Mouse (Mus musculus): Measurements from ENCODE around the gene Klhl30. TPM values are rescaled to one million over a fixed set of nuclear protein-coding genes. Genes with fewer than 3 reads are reported as not detected.
A peak's percentile ranks its signal among the peaks of the same experiment; 100 is the strongest.

Klhl30 gene
- polyA plus RNA-seq, 1 experiment from 2014 or later: 0.25 TPM

DNA sequence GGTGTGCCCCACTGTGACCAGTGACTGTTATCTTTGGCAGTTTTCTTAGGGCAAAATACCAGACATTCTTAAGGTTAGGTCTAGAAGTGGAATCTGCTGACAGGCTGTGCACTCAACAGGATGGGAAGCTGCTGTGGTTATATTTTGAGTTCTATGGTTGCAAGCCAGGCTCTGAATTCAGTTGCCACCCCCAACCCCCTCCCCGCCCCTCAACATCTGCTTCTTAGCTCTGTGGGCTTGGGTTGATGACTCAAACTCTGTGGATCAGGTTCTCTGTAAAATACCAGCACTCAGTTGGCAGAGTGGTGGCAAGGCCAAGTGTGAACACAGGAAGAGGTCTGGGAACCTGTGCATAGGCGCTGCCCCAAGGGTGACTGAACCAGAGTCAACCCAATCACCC lies 1.5 kb downstream of the Klhl30 start:
- Histone ChIP-seq H3K27ac (no peak overlapping the region), H3K4me2 (replicated peaks) (no peak overlapping the region), H3K27me3 (ENCODE audit: control insufficient read depth, insufficient read depth, low read length) (no peaks in the 10 kb centered on the region), H3K9me3 (ENCODE audit: control insufficient read depth, low read length) (no peaks in the 10 kb centered on the region), H3K4me1 (replicated peaks; ENCODE audit: control insufficient read depth, insufficient read depth, low read length) (no peaks in the 10 kb centered on the region), H3K4me3 (replicated peaks; ENCODE audit: low read length) (no peak overlapping the region), H3K36me3 (replicated peaks; ENCODE audit: control insufficient read depth, insufficient read depth) (no peaks in the 10 kb centered on the region), H3K9ac (no peak overlapping the region)
- WGBS: 87% methylated on average over 2 of the region's 2 CpGs
- no peak for DNase-seq (ENCODE audit: low spot score)
- ATAC-seq (ENCODE audit: low FRiP score): no peak

DNA sequence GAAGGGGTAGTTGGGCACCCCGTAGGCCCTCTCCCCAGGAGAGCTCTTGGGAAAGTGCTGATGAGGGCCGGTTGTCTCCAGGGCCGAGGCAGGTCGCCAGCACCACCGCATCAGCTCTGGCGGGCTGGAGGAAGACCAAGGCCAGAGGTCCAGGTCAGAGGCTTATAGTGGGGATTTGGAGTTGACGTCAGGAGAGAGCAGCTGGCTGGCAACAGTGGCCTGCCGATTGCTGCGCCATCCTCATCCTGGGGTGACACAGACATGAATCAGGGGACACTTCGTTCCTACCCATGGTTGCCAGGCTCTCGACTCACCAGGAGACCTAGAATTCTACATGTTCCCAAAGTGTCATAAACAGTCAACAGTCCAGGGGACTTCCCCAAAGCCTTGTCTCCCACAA lies 5.3 kb downstream of the Klhl30 start:
- Histone ChIP-seq H3K27me3 (ENCODE audit: control insufficient read depth, insufficient read depth, low read length) (no peaks in the 10 kb centered on the region), H3K9me3 (ENCODE audit: control insufficient read depth, low read length) (no peaks in the 10 kb centered on the region), H3K27ac (no peak overlapping the region), H3K4me2 (replicated peaks) (no peak overlapping the region), H3K4me1 (replicated peaks; ENCODE audit: control insufficient read depth, insufficient read depth, low read length) (no peaks in the 10 kb centered on the region), H3K9ac (no peak overlapping the region), H3K36me3 (replicated peaks; ENCODE audit: control insufficient read depth, insufficient read depth) (no peaks in the 10 kb centered on the region), H3K4me3 (replicated peaks; ENCODE audit: low read length) (no peak overlapping the region)
- WGBS: 84% methylated on average over 11 of the region's 11 CpGs
- ATAC-seq (ENCODE audit: low FRiP score) (no peak), DNase-seq (ENCODE audit: low spot score) (no peak)

DNA sequence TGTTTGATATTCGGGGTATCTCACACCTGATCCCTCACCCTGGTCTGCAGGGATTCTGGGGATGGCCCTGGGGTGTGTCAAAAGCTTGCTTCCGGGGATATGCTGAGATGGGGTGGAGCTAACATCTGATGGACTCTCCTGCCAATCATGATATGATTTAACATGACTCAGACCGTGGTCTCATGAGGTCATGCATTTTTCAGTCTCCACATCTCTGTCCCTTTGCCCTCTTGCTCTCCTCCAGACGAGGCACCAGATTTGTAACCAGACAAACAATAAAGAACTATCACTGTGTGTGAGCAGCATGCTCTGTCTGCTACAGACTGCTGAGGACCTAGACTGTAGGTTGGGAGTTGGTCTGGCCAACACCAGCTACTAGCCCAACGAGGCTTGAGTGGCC lies 11.3 kb downstream of the Klhl30 start:
- peaks cover 8% of the 10 kb centered on the region for H3K27me3 ChIP-seq (ENCODE audit: control insufficient read depth, insufficient read depth, low read length)
- ATAC-seq (ENCODE audit: low FRiP score) (no peak), DNase-seq (ENCODE audit: low spot score) (no peak)
- H3K27ac ChIP-seq: no peak overlapping the region
- H3K4me1 ChIP-seq (replicated peaks; ENCODE audit: control insufficient read depth, insufficient read depth, low read length): no peaks in the 10 kb centered on the region
- H3K9me3 ChIP-seq (ENCODE audit: control insufficient read depth, low read length): peaks cover 9% of the 10 kb centered on the region; the same call in 1 of the 2 replicates
- no peak overlapping the region for H3K4me2 ChIP-seq (replicated peaks)
- no peak overlapping the region for H3K9ac ChIP-seq
- H3K4me3 ChIP-seq (replicated peaks; ENCODE audit: low read length): no peak overlapping the region
- H3K36me3 ChIP-seq (replicated peaks; ENCODE audit: control insufficient read depth, insufficient read depth): no peaks in the 10 kb centered on the region
- 84% methylated on average over 5 of the region's 5 CpGs for WGBS

DNA sequence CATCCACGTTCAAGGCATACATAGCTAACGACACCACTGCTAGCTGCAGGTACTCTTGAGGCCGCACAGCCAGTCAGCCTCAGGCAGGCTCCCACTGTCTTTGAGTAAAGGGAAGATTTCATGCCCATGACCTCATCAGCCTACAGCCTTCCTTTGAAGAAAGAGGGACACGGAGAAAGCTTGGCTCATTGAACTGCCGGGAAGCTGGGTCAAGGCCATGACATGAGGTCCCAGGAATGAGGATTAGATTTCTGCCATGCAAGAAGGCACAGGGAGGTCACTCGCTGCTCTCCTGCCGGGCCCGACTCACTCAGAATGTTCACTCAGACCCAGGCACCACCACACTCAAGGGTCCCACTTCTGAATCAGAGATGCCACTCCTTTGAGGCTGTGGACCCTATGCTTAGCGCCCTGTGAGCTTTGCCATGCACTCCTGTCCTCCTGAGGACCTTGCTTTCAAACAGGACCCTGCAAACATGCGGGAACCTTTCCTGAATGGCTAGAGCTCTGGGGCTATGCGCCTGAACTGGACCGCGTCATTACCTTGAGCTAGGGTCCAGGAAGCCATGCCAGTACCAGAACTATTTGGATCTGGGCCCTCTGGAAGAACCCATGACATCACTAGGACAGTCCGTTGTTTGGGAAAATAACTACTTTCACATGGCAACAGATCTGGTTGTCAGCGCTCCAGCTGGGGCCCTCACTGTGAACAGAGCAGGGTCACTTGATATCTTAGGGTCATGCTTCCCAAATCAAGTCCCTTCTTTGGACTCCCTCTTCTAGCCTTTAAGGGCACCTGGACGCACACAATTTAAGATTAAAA lies 14.2 kb downstream of the Klhl30 start:
- Histone ChIP-seq H3K27me3 (ENCODE audit: control insufficient read depth, insufficient read depth, low read length) (peaks cover 12% of the 10 kb centered on the region), H3K4me2 (replicated peaks) (no peak overlapping the region), H3K36me3 (replicated peaks; ENCODE audit: control insufficient read depth, insufficient read depth) (peaks cover 7% of the 10 kb centered on the region), H3K4me3 (replicated peaks; ENCODE audit: low read length) (no peak overlapping the region), H3K9me3 (ENCODE audit: control insufficient read depth, low read length) (peaks cover 9% of the 10 kb centered on the region; the same call in 1 of the 2 replicates), H3K27ac (no peak overlapping the region), H3K9ac (no peak overlapping the region), H3K4me1 (replicated peaks; ENCODE audit: control insufficient read depth, insufficient read depth, low read length) (no peaks in the 10 kb centered on the region)
- DNase-seq (ENCODE audit: low spot score): no peak
- 94% methylated on average over 16 of the region's 16 CpGs for WGBS
- no peak for ATAC-seq (ENCODE audit: low FRiP score)

DNA sequence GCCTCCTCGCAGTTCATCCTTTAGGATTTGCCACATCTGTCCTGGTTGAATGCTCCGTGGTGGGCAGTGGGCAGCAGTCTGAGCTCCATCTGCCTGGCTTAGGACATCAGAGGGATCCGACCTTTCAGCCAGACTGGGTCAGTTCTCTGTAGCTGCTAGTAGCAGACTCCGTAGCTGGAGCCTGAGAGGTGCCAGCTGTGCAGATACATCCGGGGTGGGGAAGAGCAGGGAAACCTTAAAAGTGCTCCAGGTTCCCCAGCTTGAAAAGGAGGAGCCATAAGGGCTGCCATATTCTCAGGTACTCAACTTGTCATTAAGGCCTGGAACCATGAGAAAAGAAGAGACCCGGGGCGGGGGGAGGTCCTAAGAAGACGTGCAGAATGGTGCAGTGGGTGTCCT lies 15.0 kb downstream of the Klhl30 start:
- ATAC-seq (ENCODE audit: low FRiP score) (no peak), DNase-seq (ENCODE audit: low spot score) (no peak)
- Histone ChIP-seq H3K9me3 (ENCODE audit: control insufficient read depth, low read length) (peaks cover 9% of the 10 kb centered on the region; the same call in 1 of the 2 replicates), H3K36me3 (replicated peaks; ENCODE audit: control insufficient read depth, insufficient read depth) (peaks cover 14% of the 10 kb centered on the region), H3K9ac (0 out of 2 replicates have a peak overlapping the region, but pooled peaks have one; percentile 53), H3K27ac (no peak overlapping the region), H3K4me1 (replicated peaks; ENCODE audit: control insufficient read depth, insufficient read depth, low read length) (no peaks in the 10 kb centered on the region), H3K4me2 (replicated peaks) (peak overlapping the region; percentile 62), H3K4me3 (replicated peaks; ENCODE audit: low read length) (peak overlapping the region; percentile 29), H3K27me3 (ENCODE audit: control insufficient read depth, insufficient read depth, low read length) (peaks cover 12% of the 10 kb centered on the region)
- WGBS: 35% methylated on average over 8 of the region's 8 CpGs

DNA sequence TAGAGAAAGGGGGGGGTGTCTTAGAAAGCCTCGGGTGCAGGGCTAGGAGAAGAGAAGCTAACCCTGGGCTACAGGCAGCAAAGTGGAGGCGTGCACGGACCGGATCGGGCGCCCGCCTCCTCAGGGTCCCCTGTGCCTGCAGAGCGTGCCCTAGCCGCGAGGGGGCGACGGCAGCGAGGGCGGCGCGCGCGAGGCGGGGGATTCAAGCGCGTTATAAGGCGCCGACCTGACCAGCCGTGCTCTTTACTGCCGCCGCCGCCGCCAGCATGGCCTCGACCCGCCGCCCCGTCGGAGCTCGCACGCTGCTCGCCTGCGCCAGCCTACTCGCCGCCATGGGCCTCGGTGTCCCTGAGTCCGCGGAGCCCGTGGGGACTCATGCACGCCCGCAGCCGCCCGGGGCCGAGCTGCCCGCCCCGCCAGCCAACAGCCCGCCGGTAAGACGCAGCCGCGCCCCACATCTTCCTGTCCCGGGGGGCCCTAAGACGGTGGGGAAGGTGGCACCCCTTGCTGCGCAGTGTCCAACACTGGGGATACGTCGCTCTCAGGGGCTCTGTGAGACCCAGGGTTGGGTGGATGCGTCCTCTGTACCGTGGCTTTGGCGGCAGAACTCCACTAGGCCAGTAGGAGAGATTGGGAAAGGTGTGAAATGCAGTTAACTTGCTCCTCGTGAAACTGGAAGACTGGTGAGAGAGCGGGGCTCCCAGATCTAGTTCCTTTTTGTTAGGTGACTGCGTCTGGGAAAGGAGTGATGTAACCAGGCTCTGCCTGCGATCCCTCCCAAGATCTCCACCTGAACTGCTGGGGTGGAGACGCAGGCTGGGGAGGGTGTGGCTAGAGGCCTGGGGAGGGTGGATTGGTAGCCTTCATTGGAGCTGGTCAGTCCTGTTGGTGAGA lies 15.6 kb downstream of the Klhl30 start, which contains the start of gene Erfe:
Gene Erfe (plus strand): TSS at position 216 of the 894 bp plus-strand sequence.
- WGBS: 2% methylated on average over 38 of the region's 68 CpGs

DNA sequence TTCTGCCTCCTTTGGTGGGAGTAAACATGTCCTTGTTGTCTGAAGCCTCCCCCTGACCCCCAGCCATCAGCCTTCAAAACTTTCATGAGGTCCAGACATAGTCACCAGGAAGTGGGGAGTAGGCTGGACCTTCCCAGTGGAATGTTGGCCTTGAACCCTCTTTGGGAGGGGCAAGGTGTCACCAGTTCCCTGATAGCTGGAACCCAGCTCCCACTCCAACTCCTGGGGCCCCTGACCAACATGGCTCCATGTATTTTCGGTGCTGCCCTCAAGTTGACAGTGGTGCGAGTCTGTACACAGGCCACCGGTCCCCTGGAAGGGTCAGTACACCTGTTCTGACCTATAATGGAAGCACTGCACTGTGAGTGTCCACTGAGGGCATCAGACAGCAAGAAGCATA lies 16.5 kb downstream of the Klhl30 start:
- H3K4me2 ChIP-seq (replicated peaks): no peak overlapping the region
- H3K9ac ChIP-seq: no peak overlapping the region
- no peaks in the 10 kb centered on the region for H3K4me1 ChIP-seq (replicated peaks; ENCODE audit: control insufficient read depth, insufficient read depth, low read length)
- H3K36me3 ChIP-seq (replicated peaks; ENCODE audit: control insufficient read depth, insufficient read depth): peaks cover 29% of the 10 kb centered on the region
- no peak overlapping the region for H3K4me3 ChIP-seq (replicated peaks; ENCODE audit: low read length)
- peaks cover 12% of the 10 kb centered on the region for H3K27me3 ChIP-seq (ENCODE audit: control insufficient read depth, insufficient read depth, low read length)
- no peak for DNase-seq (ENCODE audit: low spot score)
- H3K9me3 ChIP-seq (ENCODE audit: control insufficient read depth, low read length): peaks cover 9% of the 10 kb centered on the region; the same call in 1 of the 2 replicates
- H3K27ac ChIP-seq: no peak overlapping the region
- ATAC-seq (ENCODE audit: low FRiP score): no peak
- 97% methylated on average over 3 of the region's 3 CpGs for WGBS

More for the DNA sequence above, 15.6 kb downstream of the Klhl30 start, which contains the start of gene Erfe:
- no peaks in the 10 kb centered on the region for H3K4me1 ChIP-seq (replicated peaks; ENCODE audit: control insufficient read depth, insufficient read depth, low read length)
- peak within 1 kb of the TSS; percentile 62 for H3K4me2 ChIP-seq (replicated peaks)
- no peak within 1 kb of the TSS for H3K27ac ChIP-seq
- ATAC-seq (ENCODE audit: low FRiP score): peak; percentile 43; the same call in 1 of the 2 replicates
- peaks cover 21% of the 10 kb centered on the region for H3K36me3 ChIP-seq (replicated peaks; ENCODE audit: control insufficient read depth, insufficient read depth)
- peak within 1 kb of the TSS; percentile 29 for H3K4me3 ChIP-seq (replicated peaks; ENCODE audit: low read length)
- DNase-seq (ENCODE audit: low spot score): peak; percentile 40
- peak within 1 kb of the TSS; percentile 53 for H3K9ac ChIP-seq
- peaks cover 9% of the 10 kb centered on the region; the same call in 1 of the 2 replicates for H3K9me3 ChIP-seq (ENCODE audit: control insufficient read depth, low read length)
- peaks cover 12% of the 10 kb centered on the region for H3K27me3 ChIP-seq (ENCODE audit: control insufficient read depth, insufficient read depth, low read length)

DNA sequence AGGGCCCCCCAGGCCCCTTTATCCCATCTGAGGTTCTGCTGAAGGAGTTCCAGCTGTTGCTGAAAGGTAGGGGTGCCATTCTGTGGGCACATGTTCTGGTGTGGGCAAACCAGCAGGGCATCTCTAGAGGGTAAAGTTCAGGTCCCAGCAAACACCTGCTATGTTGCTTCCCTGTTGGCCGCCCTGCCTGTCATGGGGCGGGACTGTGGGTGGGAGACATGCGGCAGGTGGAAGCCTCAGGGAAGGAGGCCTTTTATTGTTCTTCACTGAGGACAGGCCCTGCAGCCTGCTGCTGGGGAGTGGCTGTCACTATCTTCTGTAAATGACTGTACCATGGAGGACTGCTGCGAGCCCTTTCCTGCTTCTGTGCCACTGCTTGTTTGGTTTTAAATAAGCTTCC lies 18.6 kb downstream of the Klhl30 start:
- peaks cover 12% of the 10 kb centered on the region for H3K27me3 ChIP-seq (ENCODE audit: control insufficient read depth, insufficient read depth, low read length)
- peaks cover 2% of the 10 kb centered on the region; the same call in 1 of the 2 replicates for H3K9me3 ChIP-seq (ENCODE audit: control insufficient read depth, low read length)
- H3K4me1 ChIP-seq (replicated peaks; ENCODE audit: control insufficient read depth, insufficient read depth, low read length): no peaks in the 10 kb centered on the region
- H3K4me3 ChIP-seq (replicated peaks; ENCODE audit: low read length): no peak overlapping the region
- no peak overlapping the region for H3K27ac ChIP-seq
- 66% methylated on average over 4 of the region's 4 CpGs for WGBS
- no peak overlapping the region for H3K9ac ChIP-seq
- DNase-seq (ENCODE audit: low spot score) (no peak), ATAC-seq (ENCODE audit: low FRiP score) (no peak)
- peaks cover 50% of the 10 kb centered on the region for H3K36me3 ChIP-seq (replicated peaks; ENCODE audit: control insufficient read depth, insufficient read depth)
- no peak overlapping the region for H3K4me2 ChIP-seq (replicated peaks)

DNA sequence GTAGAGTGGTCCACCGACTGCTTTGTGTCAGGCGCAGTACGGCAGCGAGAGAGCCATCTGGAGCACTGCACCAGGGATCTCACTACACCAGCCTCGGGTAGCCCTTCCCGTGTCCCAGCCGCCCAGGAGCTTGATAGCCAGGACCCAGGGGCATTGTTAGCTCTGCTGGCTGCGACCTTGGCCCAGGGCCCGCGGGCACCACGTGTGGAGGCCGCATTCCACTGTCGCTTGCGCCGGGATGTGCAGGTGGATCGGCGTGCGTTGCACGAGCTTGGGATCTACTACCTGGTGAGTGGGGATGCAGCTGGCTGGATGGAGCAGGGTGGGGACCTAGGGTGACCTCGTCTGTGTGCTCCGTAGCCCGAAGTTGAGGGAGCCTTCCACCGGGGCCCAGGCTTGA lies 19.2 kb downstream of the Klhl30 start:
- no peak for ATAC-seq (ENCODE audit: low FRiP score)
- H3K4me3 ChIP-seq (replicated peaks; ENCODE audit: low read length): no peak overlapping the region
- H3K36me3 ChIP-seq (replicated peaks; ENCODE audit: control insufficient read depth, insufficient read depth): peaks cover 57% of the 10 kb centered on the region
- H3K4me1 ChIP-seq (replicated peaks; ENCODE audit: control insufficient read depth, insufficient read depth, low read length): no peaks in the 10 kb centered on the region
- no peak overlapping the region for H3K9ac ChIP-seq
- H3K9me3 ChIP-seq (ENCODE audit: control insufficient read depth, low read length): no peaks in the 10 kb centered on the region
- no peak overlapping the region for H3K27ac ChIP-seq
- no peak for DNase-seq (ENCODE audit: low spot score)
- WGBS: 81% methylated on average over 22 of the region's 23 CpGs
- peaks cover 12% of the 10 kb centered on the region for H3K27me3 ChIP-seq (ENCODE audit: control insufficient read depth, insufficient read depth, low read length)
- no peak overlapping the region for H3K4me2 ChIP-seq (replicated peaks)

Measured in hindbrain, embryonic 14.5 days (tissue).